Mouse (Mus musculus): ENCODE data around the gene Sez6l2. TPM values are rescaled to one million over a fixed set of nuclear protein-coding genes. Genes with fewer than 3 reads are reported as not detected.

Gene Sez6l2
- polyA plus RNA-seq, 1 experiment from 2014 or later, result 1.7 TPM

DNA sequence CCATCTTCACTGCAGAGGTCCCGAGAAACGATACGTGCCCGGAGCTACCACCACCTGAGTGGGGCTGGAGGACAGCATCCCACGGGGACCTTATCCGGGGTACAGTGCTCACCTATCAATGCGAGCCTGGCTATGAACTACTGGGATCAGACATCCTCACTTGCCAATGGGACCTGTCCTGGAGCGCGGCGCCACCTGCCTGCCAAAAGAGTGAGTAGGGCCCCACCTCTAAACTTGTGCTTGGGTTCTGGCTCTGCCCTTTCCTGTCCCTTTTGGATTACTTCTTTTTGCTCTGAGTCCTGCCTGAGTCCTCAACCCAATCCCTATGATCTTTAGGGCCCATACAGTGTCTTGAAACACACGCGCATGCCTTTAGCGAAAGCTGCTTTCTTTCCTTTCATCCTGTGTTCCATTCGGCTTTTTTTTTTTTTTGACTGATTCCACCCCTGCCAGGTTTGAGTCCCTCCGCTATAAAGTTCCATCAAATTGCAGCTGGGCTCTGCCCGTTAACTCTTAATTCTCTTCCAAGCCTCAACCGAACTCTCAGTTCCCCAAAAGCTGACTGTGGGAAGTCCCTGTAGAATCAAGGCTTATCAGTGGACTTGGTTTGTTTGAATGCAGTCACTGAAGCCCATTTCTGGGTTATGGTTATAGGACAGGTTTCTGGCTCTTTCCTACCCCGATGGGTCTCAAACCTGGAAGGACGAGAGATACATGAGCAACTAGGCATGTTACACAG is 13.4 kb downstream of the Sez6l2 start:
- 28% methylated on average over 18 of the region's 19 CpGs for WGBS
- Histone ChIP-seq H3K4me2 (replicated peaks; ENCODE audit: low read depth, low read length) (no peak overlapping the region), H3K9me3 (ENCODE audit: low read length) (no peaks in the 10 kb centered on the region), H3K9ac (replicated peaks; ENCODE audit: low read depth) (no peak overlapping the region), H3K4me3 (ENCODE audit: low read depth, low read length) (no peak overlapping the region), H3K4me1 (ENCODE audit: insufficient read depth, low read depth, low read length) (no peaks in the 10 kb centered on the region), H3K27ac (ENCODE audit: low read length) (no peak overlapping the region), H3K27me3 (replicated peaks; ENCODE audit: insufficient read depth, low read length) (0 out of 2 replicates have a peak, but pooled peaks cover 5% of the 10 kb centered on the region), H3K36me3 (ENCODE audit: insufficient read depth, low read length) (no peaks in the 10 kb centered on the region)
- TF ChIP-seq CTCF (IDR thresholded peaks at IDR 0.05) (peak; percentile 74), EP300 (IDR thresholded peaks at IDR 0.05) (no peak)
- ATAC-seq (0 out of 2 replicates have a peak, but pooled peaks have one; percentile 30), DNase-seq (ENCODE audit: low spot score) (peak; percentile 52)

DNA sequence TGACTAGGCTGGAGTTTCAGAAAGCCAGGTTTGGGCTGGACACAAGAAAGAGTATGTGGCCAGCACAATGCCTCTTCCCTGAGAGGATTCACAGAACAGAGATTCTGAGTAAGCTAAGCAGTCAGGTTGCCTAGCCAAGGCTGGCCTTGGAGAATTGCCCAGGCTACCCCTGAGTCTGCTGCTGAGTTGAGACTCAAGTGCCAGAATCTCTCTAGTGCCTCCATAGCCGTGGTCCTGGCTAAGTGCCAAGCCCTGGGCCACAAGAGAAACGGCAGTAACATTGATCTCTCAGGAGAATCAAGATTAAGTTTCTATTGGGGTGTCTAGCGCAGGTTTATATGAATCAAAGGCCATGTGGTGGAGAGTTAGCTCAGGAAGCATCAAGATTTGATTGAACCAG is 15.2 kb downstream of the Sez6l2 start:
- TF ChIP-seq CTCF (IDR thresholded peaks at IDR 0.05), result no peak
- no peak for TF ChIP-seq EP300 (IDR thresholded peaks at IDR 0.05)
- H3K4me1 ChIP-seq (ENCODE audit: insufficient read depth, low read depth, low read length), result no peaks in the 10 kb centered on the region
- 0 out of 2 replicates have a peak, but pooled peaks cover 5% of the 10 kb centered on the region for H3K27me3 ChIP-seq (replicated peaks; ENCODE audit: insufficient read depth, low read length)
- H3K4me3 ChIP-seq (ENCODE audit: low read depth, low read length), result no peak overlapping the region
- DNase-seq (ENCODE audit: low spot score), result no peak
- no peaks in the 10 kb centered on the region for H3K36me3 ChIP-seq (ENCODE audit: insufficient read depth, low read length)
- H3K9me3 ChIP-seq (ENCODE audit: low read length), result no peaks in the 10 kb centered on the region
- no peak overlapping the region for H3K9ac ChIP-seq (replicated peaks; ENCODE audit: low read depth)
- ATAC-seq, result no peak
- H3K27ac ChIP-seq (ENCODE audit: low read length), result no peak overlapping the region
- WGBS, result 34% methylated on average over 3 of the region's 3 CpGs
- H3K4me2 ChIP-seq (replicated peaks; ENCODE audit: low read depth, low read length), result no peak overlapping the region

DNA sequence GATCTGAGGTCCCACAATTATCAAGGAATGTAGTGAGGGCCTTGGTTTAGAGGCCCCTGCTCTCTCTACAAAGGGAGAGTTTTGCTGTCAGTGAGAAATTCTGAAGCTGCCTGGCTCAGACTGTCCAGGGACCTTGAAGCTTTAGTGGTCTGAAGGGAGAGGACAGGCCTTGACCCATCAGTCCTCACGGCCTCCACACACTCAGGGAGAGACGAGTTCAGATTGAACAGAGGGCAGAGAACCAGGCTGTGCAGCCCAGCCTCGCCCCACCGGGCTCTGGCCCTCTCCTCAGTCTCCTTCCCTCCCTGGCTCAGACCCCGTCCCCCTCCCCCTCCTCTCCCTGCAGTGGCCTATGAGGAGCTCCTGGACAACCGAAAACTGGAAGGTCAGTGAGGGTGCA is 17.0 kb downstream of the Sez6l2 start:
- H3K4me1 ChIP-seq (ENCODE audit: insufficient read depth, low read depth, low read length), result no peaks in the 10 kb centered on the region
- ATAC-seq (no peak), DNase-seq (ENCODE audit: low spot score) (no peak)
- 0 out of 2 replicates have a peak, but pooled peaks cover 5% of the 10 kb centered on the region for H3K27me3 ChIP-seq (replicated peaks; ENCODE audit: insufficient read depth, low read length)
- H3K9me3 ChIP-seq (ENCODE audit: low read length), result no peaks in the 10 kb centered on the region
- H3K36me3 ChIP-seq (ENCODE audit: insufficient read depth, low read length), result no peaks in the 10 kb centered on the region
- WGBS, result 74% methylated on average over 5 of the region's 6 CpGs
- H3K4me3 ChIP-seq (ENCODE audit: low read depth, low read length), result no peak overlapping the region
- no peak overlapping the region for H3K27ac ChIP-seq (ENCODE audit: low read length)
- no peak overlapping the region for H3K4me2 ChIP-seq (replicated peaks; ENCODE audit: low read depth, low read length)
- TF ChIP-seq EP300 (IDR thresholded peaks at IDR 0.05), result no peak
- no peak for TF ChIP-seq CTCF (IDR thresholded peaks at IDR 0.05)
- no peak overlapping the region for H3K9ac ChIP-seq (replicated peaks; ENCODE audit: low read depth)

DNA sequence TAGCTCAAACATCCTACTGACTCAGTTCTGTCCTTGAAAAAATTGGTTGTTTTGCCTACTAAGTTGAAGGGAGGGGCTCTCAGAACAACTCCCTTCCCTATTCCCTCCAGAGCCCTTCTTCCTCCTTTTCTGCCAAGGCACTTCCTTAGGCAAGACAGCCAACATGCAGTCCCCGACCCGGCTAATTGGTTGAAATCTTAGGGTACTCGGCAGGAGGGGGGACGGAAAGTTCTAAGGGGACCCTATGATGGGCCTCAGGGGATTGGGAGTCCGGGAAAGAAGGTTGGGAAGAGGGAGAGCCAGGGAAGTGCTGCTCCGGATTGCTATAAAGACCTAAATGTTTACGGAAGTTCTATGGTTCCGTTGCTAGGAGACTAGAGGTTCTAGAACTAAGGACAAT is 25.1 kb downstream of the Sez6l2 start:
- Histone ChIP-seq H3K4me2 (replicated peaks; ENCODE audit: low read depth, low read length) (peak overlapping the region; percentile 83), H3K4me3 (ENCODE audit: low read depth, low read length) (peak overlapping the region; percentile 99; the same call in 1 of the 2 replicates), H3K27ac (ENCODE audit: low read length) (peak overlapping the region; percentile 48; the same call in 1 of the 2 replicates), H3K9ac (replicated peaks; ENCODE audit: low read depth) (no peak overlapping the region), H3K4me1 (ENCODE audit: insufficient read depth, low read depth, low read length) (peaks cover 5% of the 10 kb centered on the region), H3K9me3 (ENCODE audit: low read length) (no peaks in the 10 kb centered on the region), H3K27me3 (replicated peaks; ENCODE audit: insufficient read depth, low read length) (no peaks in the 10 kb centered on the region), H3K36me3 (ENCODE audit: insufficient read depth, low read length) (peaks cover 7% of the 10 kb centered on the region)
- DNase-seq (ENCODE audit: low spot score) (peak; percentile 33), ATAC-seq (no peak)
- TF ChIP-seq EP300 (IDR thresholded peaks at IDR 0.05), result no peak
- TF ChIP-seq CTCF (IDR thresholded peaks at IDR 0.05), result no peak
- WGBS, result 13% methylated on average over 8 of the region's 8 CpGs

DNA sequence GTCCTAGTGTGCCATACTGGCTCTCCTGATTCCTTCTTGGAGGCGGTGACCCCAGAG is 25.4 kb downstream of the Sez6l2 start, which contains the start of gene Cdipt:
Gene Cdipt (plus strand): TSS at position 22 of the 57 bp plus-strand sequence.
- no peaks in the 10 kb centered on the region for H3K27me3 ChIP-seq (replicated peaks; ENCODE audit: insufficient read depth, low read length)
- peak within 1 kb of the TSS; percentile 98 for H3K9ac ChIP-seq (replicated peaks; ENCODE audit: low read depth)
- no peaks in the 10 kb centered on the region for H3K9me3 ChIP-seq (ENCODE audit: low read length)
- 0% methylated on average over 1 of the region's 1 CpGs for WGBS
- H3K27ac ChIP-seq (ENCODE audit: low read length), result peak within 1 kb of the TSS; percentile 99
- H3K36me3 ChIP-seq (ENCODE audit: insufficient read depth, low read length), result peaks cover 7% of the 10 kb centered on the region
- no peak for ATAC-seq
- H3K4me3 ChIP-seq (ENCODE audit: low read depth, low read length), result peak within 1 kb of the TSS; percentile 99
- peaks cover 5% of the 10 kb centered on the region for H3K4me1 ChIP-seq (ENCODE audit: insufficient read depth, low read depth, low read length)
- TF ChIP-seq CTCF (IDR thresholded peaks at IDR 0.05) (no peak), EP300 (IDR thresholded peaks at IDR 0.05) (no peak)
- DNase-seq (ENCODE audit: low spot score), result no peak
- peak within 1 kb of the TSS; percentile 83 for H3K4me2 ChIP-seq (replicated peaks; ENCODE audit: low read depth, low read length)

DNA sequence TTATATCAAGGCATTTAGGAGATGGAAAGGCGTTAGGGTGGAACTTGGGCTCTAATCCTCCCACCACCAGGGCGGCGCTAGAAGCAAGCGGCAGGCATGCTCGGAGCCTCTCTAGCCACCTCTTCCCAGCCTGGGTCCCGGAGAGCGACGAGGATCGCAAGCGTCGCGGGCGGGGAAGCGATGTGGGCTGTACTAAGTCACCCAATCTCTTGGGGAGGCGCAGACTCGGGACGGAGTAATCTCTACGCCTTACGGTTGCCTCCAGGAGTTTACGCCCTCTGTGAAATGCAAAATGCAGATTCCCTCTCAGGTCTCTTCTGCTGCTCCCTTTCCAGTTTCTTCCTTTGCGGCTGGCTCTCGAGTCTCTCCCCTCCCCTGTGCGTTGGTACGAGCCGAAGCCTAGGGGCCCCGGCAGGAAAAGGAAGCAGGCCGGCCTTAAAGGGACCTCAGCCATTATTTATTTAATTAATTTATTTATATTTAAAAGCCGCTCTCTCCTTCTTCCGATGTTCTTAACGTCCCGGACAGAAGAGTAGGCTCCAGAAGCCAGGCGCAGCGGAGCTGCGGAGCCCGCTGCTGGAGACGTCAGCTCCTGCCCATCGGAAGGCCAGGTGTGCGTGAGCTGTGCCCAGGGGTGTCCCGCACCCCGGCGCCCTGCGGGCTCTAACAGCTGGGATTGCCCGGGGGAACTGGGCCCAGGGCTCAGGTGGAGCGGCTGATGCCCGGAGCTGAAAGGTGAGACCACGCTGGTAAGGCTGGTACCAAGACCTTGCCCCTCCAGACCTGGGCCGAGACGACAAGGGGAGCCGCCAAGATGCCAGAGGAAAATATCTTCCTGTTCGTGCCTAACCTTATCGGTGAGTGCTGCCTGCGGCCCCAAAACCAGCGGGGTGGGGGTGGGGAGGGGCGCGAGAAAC is 25.8 kb downstream of the Sez6l2 start, which contains the start of gene Cdiptos:
Gene Cdiptos (minus strand): TSS at position 149 of the 917 bp plus-strand sequence.
- Histone ChIP-seq H3K27me3 (replicated peaks; ENCODE audit: insufficient read depth, low read length) (no peaks in the 10 kb centered on the region), H3K9ac (replicated peaks; ENCODE audit: low read depth) (peak within 1 kb of the TSS; percentile 98), H3K9me3 (ENCODE audit: low read length) (no peaks in the 10 kb centered on the region), H3K27ac (ENCODE audit: low read length) (peak within 1 kb of the TSS; percentile 99), H3K4me3 (ENCODE audit: low read depth, low read length) (peak within 1 kb of the TSS; percentile 99), H3K4me2 (replicated peaks; ENCODE audit: low read depth, low read length) (peak within 1 kb of the TSS; percentile 83), H3K4me1 (ENCODE audit: insufficient read depth, low read depth, low read length) (peaks cover 5% of the 10 kb centered on the region), H3K36me3 (ENCODE audit: insufficient read depth, low read length) (peaks cover 7% of the 10 kb centered on the region)
- WGBS, result 1% methylated on average over 51 of the region's 55 CpGs
- ATAC-seq (peak; percentile 96), DNase-seq (ENCODE audit: low spot score) (peak; percentile 98)
- TF ChIP-seq CTCF (IDR thresholded peaks at IDR 0.05) (peak; percentile 98), EP300 (IDR thresholded peaks at IDR 0.05) (peak; percentile 66; the same call in 1 of the 2 replicates)

All from lung, postnatal 0 days (tissue).